Mouse (Mus musculus): Measurements from ENCODE around the gene Dnhd1. TPM values are rescaled to one million over a fixed set of nuclear protein-coding genes. Genes with fewer than 3 reads are reported as not detected.

Dnhd1 gene
- polyA plus RNA-seq (2015; fragmentation: Nextera tagmentation; extraction: Ambion mirVana) = 0.38 and 0.49 TPM in 2 replicates

DNA sequence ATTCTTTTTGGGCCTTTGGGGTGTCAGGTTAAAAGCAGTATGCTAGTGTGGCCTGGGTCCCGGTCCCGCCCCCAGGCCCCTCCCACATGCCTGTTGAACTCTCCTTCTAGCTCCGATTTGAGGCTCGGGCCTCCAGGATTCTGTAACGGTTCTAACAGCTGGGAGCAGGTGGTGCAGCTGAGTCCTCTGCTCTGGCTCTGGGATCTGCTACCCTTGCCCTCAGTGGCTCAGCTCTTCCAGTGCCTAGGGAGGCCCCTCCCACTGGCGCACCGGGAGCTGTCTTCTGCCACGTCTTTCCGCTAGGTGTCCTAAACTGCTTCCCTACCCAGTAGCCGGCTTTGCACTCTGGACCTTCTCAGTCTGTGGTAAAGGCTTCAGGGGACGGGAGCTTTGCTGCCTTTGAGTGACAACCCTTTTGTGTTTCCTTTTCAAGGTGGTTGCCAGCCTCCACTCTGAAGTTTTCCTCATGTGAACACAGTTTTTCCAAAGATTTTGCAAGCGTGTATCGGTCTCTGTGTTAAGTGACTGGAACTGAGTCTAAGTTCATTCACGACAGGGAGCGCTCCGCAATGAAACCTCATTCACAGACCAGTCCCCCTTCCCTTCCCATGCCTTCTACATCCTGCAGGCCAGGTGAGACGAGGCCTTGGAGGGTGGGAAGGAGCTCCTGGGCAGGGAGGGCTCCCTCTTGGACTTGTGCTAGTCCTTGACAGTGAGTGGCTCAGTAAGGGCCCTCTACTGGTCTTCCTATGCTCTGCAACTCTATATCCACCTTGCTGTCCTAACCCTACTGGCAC is at the start of gene Dnhd1:
Gene Dnhd1 (plus strand): TSS at position 189 of the 797 bp plus-strand sequence.
- H3K4me3 ChIP-seq (ENCODE audit: low read length) = peak within 1 kb of the TSS; percentile 56
- H3K9ac ChIP-seq (ENCODE audit: low read length) = peak within 1 kb of the TSS; percentile 69
- WGBS = 2% methylated on average over 17 of the region's 17 CpGs
- peak; percentile 95 for ATAC-seq (replicated peaks; ENCODE audit: extremely low read depth, insufficient read depth, low FRiP score)
- no peaks in the 10 kb centered on the region for H3K9me3 ChIP-seq (replicated peaks; ENCODE audit: control insufficient read depth, low read length)
- no peaks in the 10 kb centered on the region for H3K36me3 ChIP-seq (ENCODE audit: control insufficient read depth, insufficient read depth)
- 0 out of 2 replicates have a peak, but pooled peaks cover 2% of the 10 kb centered on the region for H3K4me1 ChIP-seq (ENCODE audit: control insufficient read depth, insufficient read depth, low read length)
- H3K27me3 ChIP-seq (ENCODE audit: control insufficient read depth, insufficient read depth, low read length) = no peaks in the 10 kb centered on the region
- peak within 1 kb of the TSS; percentile 96 for H3K4me2 ChIP-seq (ENCODE audit: low read depth, low read length)
- H3K27ac ChIP-seq (ENCODE audit: low read length) = peak within 1 kb of the TSS; percentile 60; the same call in 1 of the 2 replicates

DNA sequence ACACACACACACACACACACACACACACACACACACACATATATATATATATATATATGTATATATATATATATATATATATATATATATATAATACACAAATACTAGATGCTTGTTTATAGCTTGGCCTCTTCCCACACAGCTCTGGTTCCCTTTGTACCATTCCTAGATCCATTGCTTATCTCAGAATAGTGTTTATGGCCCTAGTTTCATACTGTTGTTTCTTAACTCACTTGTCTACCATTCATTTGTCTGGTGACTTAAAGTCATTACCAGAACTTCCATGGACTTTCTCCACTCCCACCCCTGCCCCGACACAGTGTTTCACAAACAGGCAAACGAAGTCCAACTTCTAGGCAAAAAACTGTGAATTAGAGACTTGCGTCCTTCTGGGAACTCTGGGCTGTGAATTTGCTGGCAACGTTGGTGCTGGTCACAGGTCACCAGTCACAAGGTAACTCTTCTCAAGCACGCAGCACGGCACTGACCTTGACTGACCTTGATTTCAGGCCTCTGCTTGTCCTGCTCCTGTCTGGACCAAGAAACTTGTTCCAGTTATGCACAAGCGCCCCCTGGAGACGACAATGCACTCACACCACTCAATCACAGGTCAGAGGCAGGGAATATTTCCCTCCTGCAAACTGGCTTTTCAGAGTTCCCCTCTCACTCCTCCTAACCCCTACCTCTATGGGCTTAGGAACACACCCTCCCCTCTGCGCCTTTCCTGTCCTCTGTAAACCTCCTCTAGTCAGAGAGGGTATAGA is 47.6 kb upstream of the Dnhd1 start:
- Histone ChIP-seq H3K36me3 (ENCODE audit: control insufficient read depth, insufficient read depth) (no peaks in the 10 kb centered on the region), H3K27ac (ENCODE audit: low read length) (no peak overlapping the region), H3K4me1 (ENCODE audit: control insufficient read depth, insufficient read depth, low read length) (no peaks in the 10 kb centered on the region), H3K4me2 (ENCODE audit: low read depth, low read length) (no peak overlapping the region), H3K9me3 (replicated peaks; ENCODE audit: control insufficient read depth, low read length) (peaks cover 4% of the 10 kb centered on the region), H3K9ac (ENCODE audit: low read length) (no peak overlapping the region), H3K4me3 (ENCODE audit: low read length) (no peak overlapping the region), H3K27me3 (ENCODE audit: control insufficient read depth, insufficient read depth, low read length) (no peaks in the 10 kb centered on the region)
- whole genome bisulfite sequencing = 36% methylated on average over 9 of the region's 9 CpGs
- no peak; the same call in 1 of the 2 replicates for ATAC-seq (replicated peaks; ENCODE audit: extremely low read depth, insufficient read depth, low FRiP score)

DNA sequence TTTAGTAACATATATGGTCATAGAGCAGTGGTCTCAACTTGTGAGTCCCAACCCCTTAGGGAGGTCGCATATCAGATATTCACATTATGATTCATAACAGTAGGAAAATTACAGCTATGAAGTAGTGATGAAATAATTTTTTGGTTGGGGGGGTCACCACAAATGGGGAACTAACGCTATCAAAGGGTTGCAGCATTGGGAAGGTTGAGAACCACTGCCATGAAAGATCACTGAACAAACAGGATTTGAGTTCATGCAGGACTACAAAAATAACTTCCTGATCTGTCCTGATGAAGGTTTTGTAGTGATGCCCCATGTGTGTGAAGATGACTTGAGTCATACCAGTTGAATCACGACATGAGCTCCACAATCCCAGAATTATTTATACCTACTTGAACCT is 42.2 kb upstream of the Dnhd1 start:
- H3K4me3 ChIP-seq (ENCODE audit: low read length) = no peak overlapping the region
- 83% methylated on average over 3 of the region's 3 CpGs for WGBS
- H3K27me3 ChIP-seq (ENCODE audit: control insufficient read depth, insufficient read depth, low read length) = no peaks in the 10 kb centered on the region

DNA sequence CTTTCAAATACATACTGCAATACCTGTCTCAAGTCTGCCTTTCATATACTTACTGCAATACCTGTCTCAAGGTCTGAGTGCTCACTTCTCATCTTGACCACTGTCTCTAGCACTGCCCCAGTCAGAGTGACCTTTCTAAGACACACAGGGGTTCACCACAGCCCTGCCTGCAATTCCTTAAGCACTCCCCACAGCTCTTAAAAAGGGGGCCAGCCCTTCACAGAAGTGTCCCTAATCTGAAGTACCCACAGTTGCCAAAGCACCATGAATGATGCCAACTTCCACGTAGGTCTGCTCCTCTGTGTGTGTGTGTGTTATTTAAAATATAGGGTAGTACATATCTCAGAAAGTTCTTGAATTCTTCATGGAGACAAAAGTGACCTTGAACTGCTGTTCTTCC is 38.9 kb upstream of the Dnhd1 start:
- Histone ChIP-seq H3K36me3 (ENCODE audit: control insufficient read depth, insufficient read depth) (peaks cover 41% of the 10 kb centered on the region), H3K9me3 (replicated peaks; ENCODE audit: control insufficient read depth, low read length) (no peaks in the 10 kb centered on the region), H3K4me1 (ENCODE audit: control insufficient read depth, insufficient read depth, low read length) (peaks cover 9% of the 10 kb centered on the region), H3K27ac (ENCODE audit: low read length) (no peak overlapping the region), H3K4me2 (ENCODE audit: low read depth, low read length) (no peak overlapping the region), H3K9ac (ENCODE audit: low read length) (no peak overlapping the region), H3K27me3 (ENCODE audit: control insufficient read depth, insufficient read depth, low read length) (no peaks in the 10 kb centered on the region), H3K4me3 (ENCODE audit: low read length) (no peak overlapping the region)
- ATAC-seq (replicated peaks; ENCODE audit: extremely low read depth, insufficient read depth, low FRiP score) = no peak
- 74% methylated on average over 1 of the region's 1 CpGs for WGBS

More for the DNA sequence above, 42.2 kb upstream of the Dnhd1 start:
- peaks cover 26% of the 10 kb centered on the region for H3K36me3 ChIP-seq (ENCODE audit: control insufficient read depth, insufficient read depth)
- peaks cover 4% of the 10 kb centered on the region for H3K9me3 ChIP-seq (replicated peaks; ENCODE audit: control insufficient read depth, low read length)
- no peak overlapping the region for H3K4me2 ChIP-seq (ENCODE audit: low read depth, low read length)
- no peak for ATAC-seq (replicated peaks; ENCODE audit: extremely low read depth, insufficient read depth, low FRiP score)
- no peak overlapping the region for H3K9ac ChIP-seq (ENCODE audit: low read length)
- no peaks in the 10 kb centered on the region for H3K4me1 ChIP-seq (ENCODE audit: control insufficient read depth, insufficient read depth, low read length)
- H3K27ac ChIP-seq (ENCODE audit: low read length) = no peak overlapping the region

DNA sequence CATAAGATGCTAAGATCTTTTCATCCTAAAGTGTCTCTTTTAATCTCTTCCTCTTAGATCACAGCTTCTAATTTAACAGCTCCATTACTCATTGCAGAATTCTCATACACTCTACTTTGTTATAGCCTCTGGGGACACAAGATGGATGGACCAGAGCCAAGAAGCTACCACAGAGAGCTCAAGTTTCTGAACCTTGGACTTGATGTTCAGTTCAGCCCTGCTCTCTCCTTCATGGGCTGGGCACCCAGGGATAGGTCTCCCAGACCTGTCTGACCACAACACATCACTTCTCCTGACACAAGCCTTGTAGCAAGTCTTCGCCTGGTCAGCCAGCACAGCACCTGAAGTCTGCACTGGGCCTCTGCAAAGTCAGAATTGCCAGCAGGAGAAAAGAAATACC is 36.2 kb upstream of the Dnhd1 start:
- Histone ChIP-seq H3K27me3 (ENCODE audit: control insufficient read depth, insufficient read depth, low read length) (no peaks in the 10 kb centered on the region), H3K27ac (ENCODE audit: low read length) (no peak overlapping the region), H3K4me1 (ENCODE audit: control insufficient read depth, insufficient read depth, low read length) (peaks cover 14% of the 10 kb centered on the region), H3K36me3 (ENCODE audit: control insufficient read depth, insufficient read depth) (peaks cover 59% of the 10 kb centered on the region), H3K4me3 (ENCODE audit: low read length) (no peak overlapping the region), H3K9me3 (replicated peaks; ENCODE audit: control insufficient read depth, low read length) (no peaks in the 10 kb centered on the region), H3K9ac (ENCODE audit: low read length) (no peak overlapping the region), H3K4me2 (ENCODE audit: low read depth, low read length) (no peak overlapping the region)
- no peak for ATAC-seq (replicated peaks; ENCODE audit: extremely low read depth, insufficient read depth, low FRiP score)
- 96% methylated on average over 1 of the region's 1 CpGs for WGBS

DNA sequence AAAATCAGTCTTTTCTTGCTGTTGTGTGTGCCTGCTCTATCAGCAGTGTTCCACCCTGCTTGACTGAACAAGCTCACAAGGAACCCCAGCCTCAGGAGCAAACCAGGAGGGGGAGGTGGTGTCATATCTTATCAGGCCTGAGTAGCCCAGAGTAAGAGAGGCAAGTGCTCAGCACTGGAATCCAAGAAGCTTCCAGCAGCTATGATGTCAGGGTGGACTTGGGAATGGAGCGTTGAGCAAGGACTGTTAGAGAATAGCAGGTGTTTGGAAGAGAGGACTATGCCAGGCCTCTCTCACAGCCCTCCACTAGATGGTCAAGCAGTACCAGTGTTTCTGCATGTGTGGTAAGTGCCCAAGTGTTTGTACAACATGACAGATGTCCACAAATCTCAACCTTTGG is 34.9 kb upstream of the Dnhd1 start:
- Histone ChIP-seq H3K9ac (ENCODE audit: low read length) (no peak overlapping the region), H3K4me1 (ENCODE audit: control insufficient read depth, insufficient read depth, low read length) (peaks cover 14% of the 10 kb centered on the region), H3K36me3 (ENCODE audit: control insufficient read depth, insufficient read depth) (peaks cover 52% of the 10 kb centered on the region), H3K4me2 (ENCODE audit: low read depth, low read length) (no peak overlapping the region), H3K4me3 (ENCODE audit: low read length) (no peak overlapping the region), H3K9me3 (replicated peaks; ENCODE audit: control insufficient read depth, low read length) (no peaks in the 10 kb centered on the region), H3K27ac (ENCODE audit: low read length) (no peak overlapping the region), H3K27me3 (ENCODE audit: control insufficient read depth, insufficient read depth, low read length) (no peaks in the 10 kb centered on the region)
- ATAC-seq (replicated peaks; ENCODE audit: extremely low read depth, insufficient read depth, low FRiP score) = no peak
- 31% methylated on average over 1 of the region's 1 CpGs for WGBS

DNA sequence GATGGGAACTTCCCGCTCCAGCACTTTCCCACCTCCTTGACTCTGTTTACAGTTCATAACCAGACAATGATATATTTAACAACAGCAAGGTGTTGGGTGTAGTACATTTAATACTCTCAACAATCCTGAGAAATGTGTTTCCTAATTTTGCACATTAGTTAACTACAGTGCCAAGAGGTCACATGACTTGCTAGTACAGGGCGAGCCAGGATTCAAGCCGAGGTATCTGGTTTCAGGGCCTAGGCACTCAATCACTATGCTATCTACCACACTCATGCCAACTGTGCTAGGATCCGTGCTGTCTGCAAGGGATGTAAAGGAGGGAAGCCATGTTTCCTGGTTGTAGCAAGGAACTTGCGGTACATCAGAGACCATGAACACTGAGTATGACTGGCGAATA is 34.1 kb upstream of the Dnhd1 start:
- Histone ChIP-seq H3K27me3 (ENCODE audit: control insufficient read depth, insufficient read depth, low read length) (no peaks in the 10 kb centered on the region), H3K9me3 (replicated peaks; ENCODE audit: control insufficient read depth, low read length) (no peaks in the 10 kb centered on the region), H3K4me2 (ENCODE audit: low read depth, low read length) (no peak overlapping the region), H3K9ac (ENCODE audit: low read length) (no peak overlapping the region), H3K27ac (ENCODE audit: low read length) (no peak overlapping the region; the same call in 1 of the 2 replicates), H3K4me3 (ENCODE audit: low read length) (no peak overlapping the region), H3K4me1 (ENCODE audit: control insufficient read depth, insufficient read depth, low read length) (peaks cover 14% of the 10 kb centered on the region), H3K36me3 (ENCODE audit: control insufficient read depth, insufficient read depth) (peaks cover 46% of the 10 kb centered on the region)
- WGBS = 52% methylated on average over 6 of the region's 6 CpGs
- ATAC-seq (replicated peaks; ENCODE audit: extremely low read depth, insufficient read depth, low FRiP score) = no peak; the same call in 1 of the 2 replicates

DNA sequence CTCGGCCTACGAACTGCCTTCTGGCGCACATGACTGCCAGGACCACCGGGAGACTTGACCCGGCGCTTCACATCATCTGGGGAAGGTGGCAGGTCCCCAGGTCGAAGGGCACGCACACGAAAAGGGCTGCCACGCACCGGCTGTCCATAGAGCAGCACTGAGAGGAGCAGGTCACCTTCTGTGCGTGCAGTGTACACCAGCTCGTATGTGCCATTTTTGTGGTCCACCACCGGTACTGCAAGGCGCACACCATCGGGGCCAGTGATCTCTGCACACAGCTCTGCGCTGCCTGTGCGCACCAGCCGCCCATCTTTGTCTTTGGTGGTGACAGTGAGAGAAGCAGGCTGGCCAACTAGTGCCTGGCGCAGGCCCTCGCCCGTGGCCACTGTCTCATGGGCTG is 32.8 kb upstream of the Dnhd1 start:
- Histone ChIP-seq H3K4me1 (ENCODE audit: control insufficient read depth, insufficient read depth, low read length) (peaks cover 14% of the 10 kb centered on the region), H3K4me3 (ENCODE audit: low read length) (no peak overlapping the region), H3K9me3 (replicated peaks; ENCODE audit: control insufficient read depth, low read length) (no peaks in the 10 kb centered on the region), H3K36me3 (ENCODE audit: control insufficient read depth, insufficient read depth) (peaks cover 45% of the 10 kb centered on the region), H3K4me2 (ENCODE audit: low read depth, low read length) (no peak overlapping the region), H3K9ac (ENCODE audit: low read length) (no peak overlapping the region), H3K27me3 (ENCODE audit: control insufficient read depth, insufficient read depth, low read length) (no peaks in the 10 kb centered on the region), H3K27ac (ENCODE audit: low read length) (no peak overlapping the region)
- 95% methylated on average over 22 of the region's 22 CpGs for WGBS
- ATAC-seq (replicated peaks; ENCODE audit: extremely low read depth, insufficient read depth, low FRiP score) = no peak

DNA sequence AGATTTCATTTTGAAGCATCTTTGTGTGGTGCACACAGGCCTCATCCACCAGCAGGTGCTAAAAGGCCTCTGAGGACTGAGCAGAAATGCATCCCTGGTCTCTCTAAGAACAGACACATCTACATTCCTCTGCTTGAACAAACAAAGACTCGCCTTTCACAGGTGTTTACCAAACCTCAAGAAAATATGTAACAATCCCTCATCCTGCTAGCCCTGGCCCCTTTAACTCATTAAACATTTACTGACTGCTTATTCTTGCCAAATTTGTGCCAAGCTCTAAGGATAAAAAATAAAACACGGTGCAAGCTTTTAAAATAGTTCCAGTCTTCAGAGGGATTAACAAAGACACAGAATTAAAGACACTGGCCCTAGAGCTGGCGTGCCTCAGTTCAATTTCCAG is 30.9 kb upstream of the Dnhd1 start:
- ATAC-seq (replicated peaks; ENCODE audit: extremely low read depth, insufficient read depth, low FRiP score) = no peak
- 80% methylated on average over 3 of the region's 3 CpGs for WGBS
- no peak overlapping the region for H3K9ac ChIP-seq (ENCODE audit: low read length)
- H3K27ac ChIP-seq (ENCODE audit: low read length) = no peak overlapping the region
- peaks cover 37% of the 10 kb centered on the region for H3K36me3 ChIP-seq (ENCODE audit: control insufficient read depth, insufficient read depth)
- H3K4me1 ChIP-seq (ENCODE audit: control insufficient read depth, insufficient read depth, low read length) = peaks cover 14% of the 10 kb centered on the region
- H3K4me2 ChIP-seq (ENCODE audit: low read depth, low read length) = no peak overlapping the region
- H3K27me3 ChIP-seq (ENCODE audit: control insufficient read depth, insufficient read depth, low read length) = no peaks in the 10 kb centered on the region
- no peaks in the 10 kb centered on the region for H3K9me3 ChIP-seq (replicated peaks; ENCODE audit: control insufficient read depth, low read length)
- H3K4me3 ChIP-seq (ENCODE audit: low read length) = no peak overlapping the region
